Mouse (Mus musculus) heart, postnatal 0 days (tissue): ENCODE results near the gene Med13l.

Experiments
- CTCF ChIP-seq: IDR thresholded peaks from 2 replicates; pipeline ENCODE4 v1.5.1; 2016; ENCODE audit warnings: antibody characterized with exemption, control low read depth, low read depth
- EP300 ChIP-seq: IDR thresholded peaks from 2 replicates; pipeline ENCODE4 v1.6.1; 2016; ENCODE audit warnings: antibody characterized with exemption, low read depth

- TF ChIP-seq CTCF (no peak), EP300 (no peak)
Measured at GRCm38 (mm10) chr5:118567395-118567794, 6.9 kb downstream of the Med13l start.
